Mouse (Mus musculus): ENCODE measurements around the gene Cfc1. TPM values are rescaled to one million over a fixed set of nuclear protein-coding genes. Genes with fewer than 3 reads are reported as not detected.

Gene Cfc1
- polyA plus RNA-seq (2015; fragmentation: Nextera tagmentation; extraction: Ambion mirVana) = 0.13 TPM in 1 of 2 replicates, not detected in the other

GRCm38 (mm10) chr1:34535043-34535698 is at the start of gene Cfc1:
Cfc1 (plus strand) TSS chr1:34535648.

GRCm38 (mm10) chr1:34560843-34561242 is 25.4 kb downstream of the Cfc1 start, which contains the start of gene Prss40:
Prss40 (minus strand) TSS chr1:34560943.

GRCm38 (mm10) chr1:34578851-34579781 is 43.7 kb downstream of the Cfc1 start, which contains the start of gene Amer3:
Amer3 (plus strand) TSS chr1:34579657.

Other genes starting within 250 kb of the Cfc1 start
- gene Ccdc115, start 96.0 kb upstream of the Cfc1 start, polyA plus RNA-seq (2015; fragmentation: Nextera tagmentation; extraction: Ambion mirVana) = 43.5 and 46.7 TPM in 2 replicates
- gene Imp4, start 95.8 kb upstream of the Cfc1 start, polyA plus RNA-seq (2015; fragmentation: Nextera tagmentation; extraction: Ambion mirVana) = 49.0 and 64.1 TPM in 2 replicates
- 23.3 and 37.0 TPM in 2 replicates for gene Ptpn18, start 75.9 kb upstream of the Cfc1 start, polyA plus RNA-seq (2015; fragmentation: Nextera tagmentation; extraction: Ambion mirVana)
- gene Prss39, start 37.2 kb upstream of the Cfc1 start, polyA plus RNA-seq (2015; fragmentation: Nextera tagmentation; extraction: Ambion mirVana) = not detected in 2 replicates
- not detected in 2 replicates for gene Prss40, start 25.3 kb downstream of the Cfc1 start, polyA plus RNA-seq (2015; fragmentation: Nextera tagmentation; extraction: Ambion mirVana)
- 1.1 and 3.3 TPM in 2 replicates for gene Amer3, start 44.0 kb downstream of the Cfc1 start, polyA plus RNA-seq (2015; fragmentation: Nextera tagmentation; extraction: Ambion mirVana)